Mouse (Mus musculus): ENCODE results near the gene Ptx4.

DNA sequence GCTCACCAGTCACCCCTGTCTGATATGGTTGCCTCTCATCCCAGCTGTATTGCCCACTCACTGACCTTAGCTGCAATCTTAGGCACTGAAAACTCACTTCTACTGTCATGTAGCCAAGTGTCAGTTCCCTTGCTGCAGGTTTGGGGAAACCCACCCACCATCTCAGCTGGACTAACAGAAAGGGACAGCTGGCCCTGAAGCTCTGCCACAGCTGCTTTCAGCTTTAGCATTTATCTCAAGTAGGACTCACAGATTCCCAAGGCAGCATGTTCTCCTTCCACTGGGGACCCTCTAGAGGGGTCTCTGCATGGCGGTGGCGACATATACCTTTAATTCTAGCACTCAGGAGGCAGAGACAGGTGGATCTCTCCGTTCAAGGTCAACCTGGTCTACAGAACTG is 44.2 kb downstream of the Ptx4 start:
- no peak for TF ChIP-seq POLR2A (IDR thresholded peaks at IDR 0.05; ENCODE audit: low read depth, low read length)
- no peak for TF ChIP-seq CTCF (IDR thresholded peaks at IDR 0.05; ENCODE audit: extremely low read depth, insufficient read length, insufficient replicate concordance, low read depth, low read length)

Data from small intestine, adult 2 months (tissue).